Mouse (Mus musculus): ENCODE measurements around the gene Pla2g3.
A peak's percentile ranks its signal among the peaks of the same experiment; 100 is the strongest.

Pla2g3 gene

DNA sequence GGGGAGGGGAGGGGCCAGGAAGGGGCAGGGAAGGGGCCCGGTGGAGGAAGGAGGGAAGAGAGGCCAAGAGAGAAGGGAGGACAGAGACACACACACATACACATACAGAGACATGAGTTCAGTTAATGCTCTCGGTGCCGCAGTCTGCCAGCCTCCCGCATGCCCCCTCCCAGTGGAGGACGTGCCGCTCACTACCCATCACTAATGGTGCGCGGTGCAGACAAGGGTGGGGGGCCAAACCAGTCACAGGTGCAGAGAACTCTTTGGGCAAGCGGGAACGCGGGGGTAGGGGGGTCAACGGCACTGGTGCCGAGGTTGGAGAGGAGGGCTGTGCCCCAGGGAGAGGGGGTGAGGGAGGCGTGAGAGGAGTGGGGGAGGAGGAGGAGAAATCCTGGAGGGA, 32.8 kb downstream of the Pla2g3 start:
- peak in 1 of 2 experiments; percentile 61 for DNase-seq

DNA sequence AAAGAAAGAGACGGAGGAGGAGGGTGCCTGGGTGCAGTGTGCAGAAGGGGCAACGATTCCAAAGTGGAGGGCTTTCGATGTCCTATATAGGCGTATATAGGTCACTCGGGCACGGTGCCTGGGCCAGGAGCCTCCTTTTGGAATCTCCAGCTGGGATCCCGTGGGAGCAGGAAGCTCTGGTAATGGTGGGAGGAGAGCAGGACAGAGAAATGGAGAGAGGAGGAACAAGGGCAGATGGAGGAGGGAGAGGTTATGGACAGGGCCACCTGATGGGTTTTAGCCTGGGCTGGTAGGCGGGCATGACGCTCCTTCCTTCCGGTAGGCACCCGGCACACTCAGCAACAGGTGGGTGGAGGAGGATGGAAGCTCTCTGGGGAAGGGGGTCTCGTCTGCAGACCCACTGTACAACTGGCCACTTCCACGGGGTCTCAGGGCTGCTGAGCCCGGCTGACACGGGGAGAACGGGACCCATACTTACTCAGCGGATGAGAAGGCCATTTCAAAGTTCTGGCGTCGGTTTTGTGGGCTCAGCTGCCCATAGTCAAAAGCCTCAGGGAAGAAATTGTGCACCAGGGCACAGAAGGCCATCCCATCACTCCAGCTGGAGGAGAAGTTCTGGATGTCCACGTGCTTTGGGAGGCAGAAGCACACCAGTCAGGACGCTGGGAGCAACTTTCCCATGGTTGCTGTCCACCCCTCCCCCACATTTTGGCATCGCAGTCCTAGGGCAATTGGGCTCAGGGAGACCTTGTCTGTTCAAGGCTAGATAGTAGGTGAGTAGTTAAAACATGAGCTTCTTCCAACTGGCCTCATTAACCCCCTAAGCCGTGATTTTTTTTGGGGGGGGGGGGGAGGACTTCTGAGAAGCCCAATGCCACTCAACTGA, 33.5 kb downstream of the Pla2g3 start:
- DNase-seq = peak; percentile 56 to 66

DNA sequence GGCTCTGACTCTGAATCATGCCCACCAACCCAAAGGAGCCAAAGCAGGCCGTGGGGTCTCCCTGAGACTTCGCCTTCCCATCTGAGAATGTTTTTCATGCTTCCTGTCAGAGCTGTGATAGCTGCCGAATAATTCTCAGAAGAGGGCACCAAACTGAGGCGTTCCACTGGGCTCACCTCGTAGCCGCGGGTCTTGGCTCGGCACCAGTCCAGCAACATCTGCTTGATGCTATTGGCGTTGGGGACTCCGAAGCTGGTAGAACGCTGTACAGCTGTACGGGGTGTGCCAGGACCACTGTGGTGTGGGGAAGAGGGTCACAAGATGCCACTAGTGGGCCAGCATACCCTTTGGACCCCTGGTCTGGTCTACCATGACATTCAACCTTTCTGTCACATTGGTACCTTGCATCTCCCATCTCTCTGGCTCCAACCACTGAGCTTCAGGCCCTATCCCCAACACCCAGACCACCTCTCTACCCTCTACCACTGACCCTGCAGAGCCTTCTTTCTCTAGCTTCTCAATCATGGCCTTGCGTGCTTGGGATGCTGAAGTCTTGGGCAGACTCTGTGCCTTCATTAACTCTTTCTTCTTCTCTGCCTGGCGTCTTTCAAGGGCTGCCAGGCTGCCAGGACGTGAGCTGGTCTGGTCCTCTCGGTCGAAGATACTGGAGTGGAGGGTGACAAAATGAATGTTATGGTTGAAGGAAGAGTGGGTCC, 34.4 kb downstream of the Pla2g3 start:
- DNase-seq = peak in 1 of 2 experiments; percentile 27

DNA sequence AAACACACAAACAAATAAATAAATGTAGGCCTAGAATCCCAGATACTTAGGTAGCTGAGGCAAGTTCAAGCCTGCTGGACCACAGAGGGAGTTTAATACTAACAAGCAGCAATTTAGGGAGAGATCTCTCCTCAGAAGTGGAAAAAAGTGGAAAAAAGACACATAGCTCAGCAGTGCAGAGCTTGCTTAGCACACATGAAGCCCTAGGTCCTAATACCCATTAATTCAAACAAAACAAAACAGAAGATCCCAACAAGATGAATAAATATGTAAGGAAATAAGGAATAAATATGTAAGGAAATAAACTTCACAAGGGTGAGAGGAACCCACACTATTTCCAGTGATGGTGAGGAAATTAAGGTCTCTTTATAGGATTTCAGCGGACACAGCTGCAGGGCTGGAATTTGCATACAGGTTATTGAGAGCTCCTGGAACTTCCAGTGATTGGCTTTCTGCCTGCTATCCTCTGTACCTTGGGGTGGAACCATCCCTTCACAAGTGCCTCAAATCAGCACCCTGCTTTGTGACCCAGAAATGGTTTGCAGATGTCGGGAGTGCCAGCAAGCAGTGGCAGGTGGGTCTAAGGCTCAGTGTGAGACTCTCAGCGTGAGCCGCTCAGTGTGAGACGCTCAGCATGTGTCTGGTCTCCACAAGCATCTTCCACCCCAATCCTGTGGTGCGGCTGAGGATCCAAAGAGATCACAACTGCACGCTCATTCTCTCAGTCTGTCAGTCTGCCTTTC, 35.9 kb downstream of the Pla2g3 start:
- peak in 1 of 2 experiments; percentile 4 for DNase-seq

DNA sequence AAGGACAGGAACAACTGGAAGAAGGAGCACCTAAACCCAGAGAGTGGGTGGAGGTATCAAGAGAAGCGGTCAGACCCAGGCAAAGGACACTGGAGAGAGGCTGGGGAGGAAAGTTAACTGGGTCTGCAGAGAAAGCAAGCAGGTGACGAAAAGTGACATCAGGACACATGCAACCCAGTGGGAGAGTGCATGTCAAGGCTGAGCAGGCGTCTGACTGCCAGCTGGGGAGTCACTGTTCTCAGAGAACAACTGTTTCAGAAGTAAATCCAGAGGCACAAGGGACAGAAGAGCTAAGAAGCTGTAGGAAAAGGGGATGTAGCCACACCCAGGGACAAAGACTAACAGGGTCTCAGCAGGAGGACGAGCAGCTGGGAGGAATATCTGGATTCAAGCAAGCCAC, 37.5 kb downstream of the Pla2g3 start:
- no peak for DNase-seq

DNA sequence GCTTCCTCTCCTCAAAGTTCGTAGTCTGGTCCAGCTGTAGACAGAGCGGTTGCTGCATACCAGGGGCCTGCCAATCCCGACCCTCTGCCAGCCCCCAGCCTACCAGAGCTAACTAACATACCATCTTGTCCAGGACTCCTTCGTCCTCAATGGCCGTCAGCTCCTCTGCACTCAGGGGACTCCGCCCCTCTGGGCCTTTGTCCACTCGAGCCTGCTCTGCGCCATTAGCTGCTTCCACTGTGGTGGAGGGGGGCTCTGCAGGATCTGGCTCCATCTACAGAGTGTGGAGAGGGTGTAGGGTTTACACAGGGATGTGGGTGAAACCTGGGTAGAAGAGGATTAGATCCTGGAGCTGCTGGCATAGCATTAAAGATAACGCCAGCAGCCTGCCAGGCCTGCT, 38.1 kb downstream of the Pla2g3 start:
- peak in 1 of 2 experiments; percentile 10 for DNase-seq

DNA sequence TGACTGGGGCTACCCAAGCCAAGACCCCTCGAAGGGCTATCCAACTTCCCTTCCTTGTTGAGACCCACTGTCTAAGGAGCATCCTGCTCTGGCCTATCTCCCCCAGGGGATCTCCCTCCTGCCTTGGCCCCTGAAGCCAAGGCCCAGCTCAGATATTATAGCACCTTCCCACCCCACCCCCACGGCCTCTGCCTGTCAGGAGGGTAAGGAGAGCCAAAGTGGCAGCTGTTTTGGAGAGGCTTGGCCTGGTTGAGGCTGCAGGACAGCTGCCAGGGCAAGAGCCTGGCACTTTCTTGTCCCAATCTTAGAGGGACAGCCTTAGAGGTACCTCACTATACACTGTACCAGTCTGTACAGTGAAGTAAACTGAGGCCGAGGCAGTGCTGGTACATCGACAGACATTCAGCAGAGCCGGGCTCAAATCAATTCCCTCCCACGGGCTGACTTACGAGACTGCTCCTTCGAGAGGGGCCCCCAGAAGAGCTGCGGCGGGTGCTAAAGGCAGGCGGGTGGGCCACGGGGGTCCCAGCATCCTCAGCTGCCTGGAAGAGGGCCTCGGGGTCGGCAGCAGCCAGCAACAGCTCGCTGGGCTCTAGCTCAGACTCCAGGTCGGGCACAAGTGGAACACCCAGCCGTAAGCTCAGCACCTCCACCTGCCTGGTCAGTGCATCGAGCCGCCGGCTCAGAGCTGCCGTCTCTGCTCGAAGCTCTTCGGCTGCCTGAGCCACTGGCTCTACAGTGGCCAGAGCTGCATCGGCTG, 39.1 kb downstream of the Pla2g3 start:
- peak; percentile 17 to 34 for DNase-seq

DNA sequence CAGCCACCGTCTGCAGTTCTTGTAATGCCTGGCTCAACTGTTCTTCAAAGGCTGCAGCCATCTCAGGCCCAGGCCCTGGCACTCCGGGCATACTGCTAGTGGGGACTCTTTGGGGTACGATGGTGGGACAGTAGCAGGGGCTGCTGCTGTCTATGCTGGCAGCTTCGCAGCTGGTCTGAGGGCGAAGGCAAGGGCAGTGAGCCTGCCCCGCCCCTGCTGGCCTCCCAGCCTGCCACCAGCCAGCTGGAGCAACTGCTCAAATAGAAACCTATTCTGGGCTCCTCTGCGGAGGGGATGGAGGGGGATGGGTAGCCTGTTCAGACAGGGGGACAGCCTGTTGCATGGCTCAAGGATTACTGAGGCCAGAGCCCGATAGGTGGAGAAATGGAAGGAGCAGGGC, 39.7 kb downstream of the Pla2g3 start:
- DNase-seq = peak; percentile 24 to 33

DNA sequence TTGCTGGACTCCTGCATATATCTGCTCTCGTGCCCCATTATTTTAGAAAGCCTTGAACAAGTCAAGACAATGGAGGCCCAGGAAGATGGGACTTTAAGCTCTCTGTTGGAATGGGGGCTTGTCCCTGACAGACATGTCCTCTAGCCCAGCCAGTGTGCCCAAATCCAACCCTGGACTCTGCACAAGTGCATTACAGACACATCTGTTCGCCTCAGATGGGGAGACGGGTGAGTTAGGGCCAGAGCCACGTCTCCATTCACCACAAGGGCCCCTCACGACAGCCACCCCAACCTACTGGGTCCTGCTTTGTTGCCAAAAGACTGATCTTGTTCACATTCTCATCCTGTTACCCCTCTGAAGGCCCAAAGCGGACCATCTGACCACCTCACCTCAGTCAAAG, 40.1 kb downstream of the Pla2g3 start:
- peak in 1 of 2 experiments; percentile 21 for DNase-seq

DNA sequence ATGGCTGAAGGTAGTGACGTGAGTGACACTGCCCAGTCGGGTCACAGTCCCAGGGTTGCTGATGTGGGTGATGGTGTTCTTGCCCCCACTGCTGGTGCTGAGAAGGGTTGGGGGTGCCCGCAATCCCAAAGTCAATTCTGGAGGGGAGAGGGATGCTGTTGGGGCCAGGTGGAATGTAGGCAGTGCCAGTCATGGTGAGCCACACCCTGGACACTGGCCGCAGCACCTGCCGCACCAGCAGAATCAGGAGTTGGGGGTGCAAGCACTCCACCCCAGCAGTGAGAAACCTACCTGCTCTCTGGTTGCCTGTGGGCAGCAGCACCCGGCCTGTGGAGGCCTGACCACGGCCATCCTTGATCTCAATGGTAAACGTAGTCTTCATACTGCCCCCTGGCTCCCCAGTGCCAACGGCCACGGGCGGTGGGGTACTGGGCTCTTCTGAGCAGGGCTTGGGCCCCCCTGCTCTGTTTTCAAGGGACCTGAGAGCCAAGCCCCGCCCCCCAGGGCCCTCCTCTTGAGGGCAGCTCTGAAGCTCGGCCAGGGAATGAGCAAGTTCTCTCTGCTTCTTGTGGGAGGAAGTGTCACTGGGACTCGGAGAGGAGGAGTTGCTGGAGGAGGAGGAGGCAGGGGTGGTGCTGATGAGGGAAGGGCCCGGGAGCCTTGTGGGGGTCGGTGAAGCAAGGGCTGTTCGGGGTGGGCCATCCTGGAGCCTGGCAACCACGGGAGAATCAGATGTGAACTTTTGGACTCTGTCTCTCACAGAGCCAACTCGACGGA, 41.6 kb downstream of the Pla2g3 start:
- peak in 1 of 2 experiments; percentile 24 for DNase-seq

DNA sequence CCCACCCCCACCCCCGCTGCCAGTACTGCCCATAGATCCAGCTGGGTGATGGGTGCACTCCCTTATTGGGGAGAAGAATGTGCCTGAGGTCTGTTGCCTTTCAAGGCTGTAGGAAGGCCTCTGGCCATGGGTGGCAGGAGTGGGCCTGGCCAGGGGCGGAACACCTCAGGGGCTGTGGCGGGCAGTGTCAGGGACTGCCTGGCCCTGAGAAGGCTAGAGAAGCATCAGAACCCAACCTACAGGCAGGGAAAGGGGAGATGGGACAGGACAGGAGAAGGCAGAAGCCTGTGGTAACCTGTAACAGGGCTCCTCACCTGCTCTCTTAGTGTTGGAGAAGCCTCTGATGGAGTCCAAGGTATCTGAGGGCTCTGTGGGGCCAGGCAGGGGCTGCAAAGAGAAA, 42.6 kb downstream of the Pla2g3 start:
- no peak for DNase-seq

DNA sequence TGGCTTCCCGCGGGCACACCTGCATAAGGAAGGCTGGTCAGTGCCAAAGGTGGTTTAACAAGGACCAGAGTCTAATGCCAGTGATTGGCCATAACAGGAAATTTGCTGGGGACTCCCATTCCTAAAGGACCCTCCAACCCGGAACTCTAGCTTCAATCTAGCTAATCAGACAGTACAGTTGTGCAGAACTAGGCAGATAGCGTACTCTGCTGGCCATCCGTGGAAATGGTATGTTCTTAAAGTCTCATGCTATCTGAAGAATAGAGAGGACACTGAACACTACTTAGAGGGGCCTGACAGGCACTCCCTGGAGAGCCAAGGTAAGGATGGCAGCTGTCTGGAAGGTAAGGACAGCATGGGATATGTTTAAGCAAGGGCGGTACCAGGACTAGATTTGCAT, 43.5 kb downstream of the Pla2g3 start:
- peak; percentile 59 to 75 for DNase-seq

DNA sequence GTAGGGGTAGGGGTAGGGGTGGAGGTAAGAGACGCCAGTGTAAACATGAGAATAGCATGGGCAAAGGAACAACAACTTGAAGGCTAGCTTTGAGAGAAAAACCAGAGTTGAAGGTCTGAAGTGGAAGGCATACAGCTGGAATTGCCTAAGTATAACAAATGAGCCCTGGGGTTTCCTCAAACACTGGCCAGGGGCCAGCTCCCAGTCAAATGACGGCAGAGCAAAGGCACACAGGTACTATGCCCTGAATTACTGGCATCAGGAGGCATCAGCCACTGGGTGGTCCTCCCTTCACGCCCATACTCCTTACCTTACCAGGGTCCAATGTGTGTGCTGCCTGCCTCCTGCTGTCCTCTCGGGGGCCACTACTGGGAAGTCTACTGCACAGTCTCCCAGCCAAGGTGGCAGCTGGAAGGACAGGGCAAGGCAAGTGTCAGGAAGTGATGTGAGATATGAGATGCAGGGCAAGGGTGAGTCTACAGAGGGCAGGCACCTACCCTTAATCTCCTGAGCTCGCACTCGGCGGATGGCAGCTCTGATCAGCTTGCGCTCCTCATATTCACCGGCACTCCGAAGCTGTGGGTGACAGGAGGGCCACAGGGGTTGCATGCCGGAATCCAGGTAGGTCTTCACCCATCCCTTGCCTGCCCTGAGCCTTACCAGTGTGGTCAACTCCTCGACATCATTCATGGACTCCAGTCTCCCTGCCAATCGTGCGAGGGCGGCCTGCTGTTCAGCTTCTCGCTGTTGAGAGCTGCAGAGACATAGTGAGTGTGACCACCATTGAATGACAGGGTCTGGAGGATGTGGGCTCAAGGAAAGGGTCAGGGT, 44.2 kb downstream of the Pla2g3 start:
- DNase-seq = peak in 1 of 2 experiments; percentile 24

DNA sequence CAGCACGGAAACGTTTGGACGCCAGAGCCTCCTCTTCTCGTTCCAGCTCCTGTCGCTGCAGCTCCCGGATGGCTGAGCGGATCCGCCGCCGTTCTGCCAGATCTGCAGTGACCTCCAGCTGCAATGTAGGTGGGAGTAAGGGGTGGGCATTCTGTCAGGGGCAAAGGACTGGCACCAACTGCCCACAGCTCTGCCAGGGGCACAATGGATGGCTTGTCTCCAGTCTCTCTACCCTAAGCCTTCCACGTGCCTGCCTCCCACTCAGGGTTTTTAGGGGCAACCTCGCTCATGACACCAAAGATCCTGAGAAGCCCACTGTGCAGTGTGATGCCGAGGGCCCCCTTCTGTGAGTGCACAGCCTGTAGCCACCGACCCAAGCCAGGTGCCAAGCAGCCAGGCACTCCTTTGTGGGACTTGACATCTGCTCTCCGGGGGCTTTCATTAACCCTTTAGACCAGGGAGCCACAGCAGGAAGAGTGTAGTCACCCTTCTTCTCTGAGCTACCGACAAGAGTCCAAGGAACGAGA, 45.4 kb downstream of the Pla2g3 start:
- DNase-seq = peak in 1 of 2 experiments; percentile 18

DNA sequence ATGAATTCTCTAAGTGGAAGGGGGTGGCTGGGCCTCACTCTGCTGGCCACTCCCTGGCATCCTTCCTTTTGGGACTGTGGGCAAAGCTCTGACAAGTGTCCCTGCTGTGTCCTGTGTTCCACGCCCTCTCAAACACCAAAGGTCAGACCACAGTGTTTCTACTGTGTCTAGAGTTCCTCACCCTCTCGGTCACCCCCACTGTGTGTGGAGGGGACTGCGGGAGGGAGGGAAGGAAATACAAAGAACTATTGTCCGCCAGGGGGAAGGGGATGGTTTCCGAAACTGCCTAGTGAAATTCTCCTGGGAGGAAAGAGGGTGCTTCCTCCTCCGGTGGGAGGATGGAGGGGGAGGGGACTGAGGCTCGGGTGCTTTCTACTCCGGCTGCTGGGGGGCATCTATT, 46.9 kb downstream of the Pla2g3 start:
- no peak for DNase-seq

DNA sequence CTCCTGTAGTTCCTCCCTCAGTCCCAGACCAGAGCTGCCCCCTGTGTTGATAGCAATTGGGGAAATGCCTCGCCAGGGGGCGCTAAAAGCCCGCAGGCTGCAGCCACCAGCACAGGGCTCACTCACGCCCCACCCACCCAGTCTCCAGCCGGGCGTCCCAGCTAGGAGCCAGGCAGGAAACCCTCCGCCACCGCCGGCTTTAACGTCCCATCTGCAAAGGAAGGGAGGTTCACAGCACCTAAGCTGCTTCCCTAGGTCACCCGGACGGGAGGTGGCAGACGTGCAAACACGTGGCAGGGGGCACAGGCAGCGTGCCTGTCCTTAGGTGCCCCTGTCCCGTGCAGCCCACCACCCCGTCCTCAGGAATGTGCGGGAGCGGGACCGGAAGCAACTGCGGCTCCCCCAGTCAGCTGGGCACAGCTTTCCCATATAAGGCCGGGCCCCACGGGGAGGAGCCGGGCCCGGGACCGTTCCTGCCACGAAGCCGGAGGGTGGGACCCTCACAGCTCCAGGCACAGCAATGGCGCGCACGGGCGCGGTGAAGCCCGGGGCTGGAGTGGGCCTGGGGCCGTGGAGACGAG, 47.4 kb downstream of the Pla2g3 start:
- peak; percentile 95 to 97 for DNase-seq

DNA sequence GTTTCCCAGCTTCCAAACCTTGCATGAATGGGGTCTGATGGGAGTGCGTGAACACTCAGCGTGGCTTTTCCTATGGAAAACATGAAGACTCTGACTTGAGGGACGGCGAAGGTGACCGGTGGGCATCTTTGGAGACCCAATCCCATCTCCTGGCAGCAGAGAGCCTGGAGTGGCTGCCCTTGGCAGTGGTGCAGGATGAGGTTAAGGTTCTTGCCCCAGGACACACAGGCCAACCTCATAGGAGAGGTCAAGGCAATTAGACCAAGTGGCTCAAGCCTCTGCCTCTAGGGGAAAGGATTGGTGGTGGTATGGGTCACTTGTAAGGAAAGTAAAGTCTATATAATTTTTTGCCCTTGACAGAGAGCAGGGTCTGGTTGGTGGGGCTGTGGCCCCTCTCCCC, 48.0 kb downstream of the Pla2g3 start:
- no peak for DNase-seq

DNA sequence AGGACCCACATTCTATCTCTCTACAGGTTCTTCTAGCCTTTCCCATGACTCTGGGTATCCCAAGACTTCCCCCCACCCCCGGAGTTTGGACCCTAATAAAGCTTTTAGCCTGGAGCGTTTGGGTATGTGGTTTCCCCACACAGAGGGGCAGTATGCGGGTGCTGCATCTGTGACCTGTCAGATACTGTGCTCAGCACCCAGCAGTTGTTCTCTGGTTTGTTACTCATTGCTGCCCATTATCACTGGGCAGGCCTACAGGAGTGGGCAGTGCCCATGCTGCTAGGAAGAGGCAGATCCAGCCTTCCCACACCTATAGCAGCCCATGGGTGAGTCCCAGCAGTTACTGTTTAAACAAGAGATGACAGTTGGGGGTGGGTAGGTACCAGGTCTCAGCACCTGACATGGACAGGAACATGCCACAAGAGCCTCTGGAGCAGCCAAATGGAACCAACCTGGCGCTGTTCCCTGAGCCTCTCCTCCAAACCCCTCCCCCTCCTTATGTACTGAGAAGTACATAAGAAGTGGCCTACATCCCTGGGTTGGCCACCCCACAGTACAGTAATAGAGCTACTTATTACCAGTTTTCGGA, 48.8 kb downstream of the Pla2g3 start:
- DNase-seq = peak in 1 of 2 experiments; percentile 15

DNA sequence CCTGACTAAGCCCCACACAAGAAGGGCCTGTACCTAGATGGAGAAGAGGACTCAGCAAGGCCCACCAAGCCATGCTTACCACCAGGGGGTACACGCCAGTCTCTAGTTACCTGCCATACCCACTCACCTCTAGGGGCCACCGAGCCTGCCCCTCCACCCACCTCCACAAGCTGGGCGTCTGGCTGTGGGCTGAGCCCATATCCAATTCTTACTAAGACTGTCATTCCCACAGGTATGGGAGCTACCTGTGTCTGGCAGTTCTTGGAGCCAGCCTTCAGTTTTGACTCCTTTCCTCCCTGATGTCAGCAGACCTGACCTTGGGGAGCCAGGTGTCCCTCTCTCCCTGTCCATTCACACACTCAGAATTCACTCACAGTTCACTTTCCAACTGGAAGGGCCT, 49.6 kb downstream of the Pla2g3 start:
- peak in 1 of 2 experiments; percentile 8 for DNase-seq

DNA sequence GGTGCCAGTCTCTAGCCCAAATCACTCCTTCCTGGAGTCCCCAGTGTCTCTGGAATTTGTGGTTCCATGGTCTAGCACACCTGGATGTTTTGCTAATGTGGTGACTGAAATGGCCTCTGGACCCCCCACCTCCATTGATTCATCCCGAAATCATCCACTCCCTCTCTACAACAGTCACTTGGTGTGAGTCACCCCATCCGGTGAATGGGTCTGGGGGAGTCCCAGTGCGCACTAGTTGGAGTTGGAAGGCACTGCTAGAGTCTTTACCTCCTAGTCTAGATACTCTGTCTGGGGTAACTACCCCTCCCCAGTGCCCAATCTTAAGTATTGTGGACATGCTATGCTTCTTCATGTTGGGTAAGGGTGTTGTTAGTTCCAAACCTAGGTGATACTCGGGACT, 50.3 kb downstream of the Pla2g3 start:
- DNase-seq = peak in 1 of 2 experiments; percentile 4

Data from cerebellum, postnatal 25 days (tissue).